Mouse (Mus musculus) stomach, postnatal 0 days (tissue): ENCODE measurements at regions not wholly inside any gene's neighbourhood (a gene's known extent, or its start where the extent isn't known, plus 50 kb on each side); places are given as distances from the start of the nearest gene placed in this dataset.

Experiments used
- CTCF ChIP-seq: IDR thresholded peaks from 2 replicates; pipeline ENCODE4 v1.5.1; 2016; ENCODE audit warnings: antibody characterized with exemption, low read depth, mild to moderate bottlenecking, moderate library complexity
- EP300 ChIP-seq: optimal IDR thresholded peaks from 2 replicates; pipeline ENCODE3; 2016; ENCODE audit warnings: antibody characterized with exemption

- TF ChIP-seq CTCF (no peak), EP300 (no peak)
Measured at GRCm38 (mm10) chr9:47307752-47308500, 222.0 kb upstream of the Cadm1 start.
